Mouse (Mus musculus) kidney, adult 2 months (tissue): ENCODE results near the gene Dctn1.

Experiments
- CTCF ChIP-seq: fragments of 200-500 bp; conservative IDR thresholded peaks from 2 replicates; pipeline ENCODE4 v1.5.1; 2011; ENCODE audit warnings: low read depth, mild to moderate bottlenecking, control low read depth, low read length, moderate library complexity, mixed read lengths; ENCODE audit not compliant: insufficient read depth, insufficient read length
- POLR2A ChIP-seq: fragments of 200-500 bp; IDR thresholded peaks from one replicate; pipeline ENCODE4 v1.6.1; 2011; ENCODE audit warnings: low read depth, low read length, control low read depth

- TF ChIP-seq CTCF, result no peak
- no peak for TF ChIP-seq POLR2A
Observed at GRCm38 (mm10) chr6:83134951-83135513, 30.7 kb upstream of the Dctn1 start, which contains the start of gene Rtkn.
